Mouse (Mus musculus) layer of hippocampus, postnatal 10 days (tissue): ENCODE measurements around the gene Pdpn. TPM values are rescaled to one million over a fixed set of nuclear protein-coding genes. Genes with fewer than 3 reads are reported as not detected.

ENCODE experiments used
- DNase-seq, 2 experiments: peaks; one replicate each; pipeline ENCODE4 v3.0.0; 2021; ENCODE audit warnings: low spot score in 2 of 2
- total RNA-seq, 2 experiments: library from RNA; stranded (reverse); gene quantifications; 2 replicates each; pipeline ENCODE4 v1.2.3; 2021

Gene Pdpn
- total RNA-seq, 2 experiments from 2014 or later = 16.0 to 18.3 TPM

- DNase-seq = no peak
These were observed 58.1 kb downstream of the Pdpn start for GRCm38 (mm10) chr4:143241294-143241693.

- no peak for DNase-seq
These were observed 59.7 kb downstream of the Pdpn start for GRCm38 (mm10) chr4:143239615-143240201.

GRCm38 (mm10) chr4:143239117-143239516 lies 60.2 kb downstream of the Pdpn start:
- DNase-seq = no peak

GRCm38 (mm10) chr4:143238241-143239031 lies 60.9 kb downstream of the Pdpn start:
- DNase-seq = peak; percentile 54 to 73

GRCm38 (mm10) chr4:143231790-143232422 lies 67.5 kb downstream of the Pdpn start:
- DNase-seq = no peak

GRCm38 (mm10) chr4:143231110-143231509 lies 68.3 kb downstream of the Pdpn start:
- no peak for DNase-seq

GRCm38 (mm10) chr4:143227976-143228375 lies 71.4 kb downstream of the Pdpn start:
- DNase-seq = no peak

- no peak for DNase-seq
These were observed 73.5 kb downstream of the Pdpn start for GRCm38 (mm10) chr4:143225886-143226285.

GRCm38 (mm10) chr4:143219316-143219751 lies 80.0 kb downstream of the Pdpn start:
- no peak for DNase-seq

GRCm38 (mm10) chr4:143218858-143219257 lies 80.5 kb downstream of the Pdpn start:
- no peak for DNase-seq

Other genes starting within 250 kb of the Pdpn start
- gene Prdm2, start 86.6 kb downstream of the Pdpn start, total RNA-seq = 10 to 100 TPM; 29.6 to 31.2 TPM
- gene Lrrc38, start 50.2 kb upstream of the Pdpn start, total RNA-seq = 1 to 10 TPM in 1 of 2 experiments, under 1 TPM in 1; 0.78 to 1.0 TPM
- gene Pramel1, start 94.9 kb upstream of the Pdpn start, total RNA-seq = under 1 TPM in 1 of 2 experiments, not detected in 1; 0.11 TPM
- 10 to 100 TPM in 1 of 2 experiments, 1 to 10 TPM in 1; 9.5 to 10.3 TPM for gene Pramef8, start 112.9 kb upstream of the Pdpn start, total RNA-seq
- not detected for gene Oog4, start 150.8 kb upstream of the Pdpn start, total RNA-seq
- gene Gm13043, start 211.8 kb upstream of the Pdpn start, total RNA-seq = not detected
- not detected for gene Gm13040, start 236.4 kb upstream of the Pdpn start, total RNA-seq